Mouse (Mus musculus): ENCODE measurements around the gene Coq10a. TPM values are rescaled to one million over a fixed set of nuclear protein-coding genes. Genes with fewer than 3 reads are reported as not detected.

Gene Coq10a
- polyA plus RNA-seq, 1 experiment, result 32.1 TPM

DNA sequence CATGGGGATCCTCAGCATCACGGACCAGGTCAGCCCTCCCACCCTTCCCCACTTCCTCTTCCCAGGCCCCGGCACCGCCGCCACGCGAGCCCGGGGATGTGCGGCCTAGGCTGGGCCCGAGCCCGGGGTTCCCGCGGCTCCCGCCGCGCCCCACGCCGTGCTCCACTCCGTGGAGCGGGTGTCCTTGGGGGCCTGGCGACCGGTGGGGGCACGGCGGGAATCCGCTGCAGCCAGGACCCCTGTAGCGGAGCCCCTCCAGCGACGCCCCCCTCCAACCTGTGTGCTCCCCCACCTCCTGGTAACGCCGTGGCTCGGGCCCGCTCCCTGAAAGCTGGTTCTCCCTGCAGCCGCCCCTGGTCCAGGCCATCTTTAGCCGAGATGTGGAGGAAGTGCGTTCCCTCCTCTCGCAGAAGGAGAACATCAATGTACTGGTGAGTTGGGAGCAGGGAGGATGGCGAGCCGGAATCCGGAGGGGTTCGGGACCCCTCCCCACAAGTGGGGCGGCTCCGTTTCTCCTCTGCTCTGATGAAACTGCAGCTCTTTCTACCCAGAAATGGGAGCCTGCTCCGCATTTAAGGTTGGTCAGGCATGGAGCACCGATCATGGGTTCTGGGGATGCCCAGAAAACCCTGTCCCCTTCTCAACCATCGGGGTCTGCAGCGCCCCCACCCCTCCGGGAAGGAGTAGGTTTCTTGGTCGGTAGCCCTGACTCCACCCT lies 8.6 kb upstream of the Coq10a start:
- WGBS, result 1% methylated on average over 47 of the region's 47 CpGs
- H3K4me1 ChIP-seq (ENCODE audit: control insufficient read depth, insufficient read depth, insufficient read length), result peaks cover 9% of the 10 kb centered on the region; the same call in 1 of the 2 replicates
- H3K4me3 ChIP-seq (ENCODE audit: extremely low read depth, insufficient read depth, insufficient read length), result peak overlapping the region; percentile 92
- DNase-seq (ENCODE audit: low read depth in 1 of 2, low spot score in 2 of 2), result peak in 1 of 2 experiments; percentile 33
- no peaks in the 10 kb centered on the region for H3K27me3 ChIP-seq (ENCODE audit: control insufficient read depth, insufficient read depth, low read length)
- TF ChIP-seq CTCF (IDR thresholded peaks at IDR 0.05; ENCODE audit: extremely low read depth, insufficient read depth, insufficient read length, insufficient replicate concordance) (no peak), POLR2A (IDR thresholded peaks at IDR 0.05; ENCODE audit: low read depth, low read length) (no peak)
- H3K27ac ChIP-seq (ENCODE audit: insufficient read depth, low read length), result peak overlapping the region; percentile 70
- peaks cover 18% of the 10 kb centered on the region for H3K36me3 ChIP-seq (ENCODE audit: control insufficient read depth, insufficient read depth, low read length)

GRCm38 (mm10) chr10:128376455-128377211 lies 7.8 kb upstream of the Coq10a start, which contains the start of gene Ankrd52:
Gene Ankrd52 (plus strand): TSS chr10:128377115.
- H3K36me3 ChIP-seq (ENCODE audit: control insufficient read depth, insufficient read depth, low read length), result peaks cover 12% of the 10 kb centered on the region
- H3K27me3 ChIP-seq (ENCODE audit: control insufficient read depth, insufficient read depth, low read length), result no peaks in the 10 kb centered on the region
- TF ChIP-seq POLR2A (IDR thresholded peaks at IDR 0.05; ENCODE audit: low read depth, low read length), result no peak
- TF ChIP-seq CTCF (IDR thresholded peaks at IDR 0.05; ENCODE audit: extremely low read depth, insufficient read depth, insufficient read length, insufficient replicate concordance), result peak; percentile 61
- peaks cover 9% of the 10 kb centered on the region; the same call in 1 of the 2 replicates for H3K4me1 ChIP-seq (ENCODE audit: control insufficient read depth, insufficient read depth, insufficient read length)
- H3K4me3 ChIP-seq (ENCODE audit: extremely low read depth, insufficient read depth, insufficient read length), result peak within 1 kb of the TSS; percentile 92
- DNase-seq (ENCODE audit: low read depth in 1 of 2, low spot score in 2 of 2), result peak; percentile 42 to 82
- WGBS, result under 1% methylated on average over 48 of the region's 73 CpGs
- H3K27ac ChIP-seq (ENCODE audit: insufficient read depth, low read length), result peak within 1 kb of the TSS; percentile 95

DNA sequence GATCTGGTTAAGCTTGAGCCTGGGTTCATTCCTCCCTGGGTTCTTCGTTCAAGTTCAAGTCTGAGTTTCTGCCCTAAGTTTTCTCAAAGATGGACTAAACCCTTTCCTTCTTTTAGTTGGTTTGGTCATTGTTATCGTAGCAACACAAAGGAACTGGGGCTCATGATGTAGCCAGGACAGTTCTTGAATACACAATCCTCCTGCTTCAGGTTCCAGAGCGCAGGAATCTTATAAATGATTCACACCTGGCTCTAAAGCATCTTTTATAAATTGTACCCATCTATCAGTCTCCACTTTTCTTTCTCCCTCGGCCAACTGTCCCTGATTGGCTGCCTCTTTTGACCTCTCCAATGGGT lies 7.3 kb upstream of the Coq10a start:
- Histone ChIP-seq H3K4me3 (ENCODE audit: extremely low read depth, insufficient read depth, insufficient read length) (peak overlapping the region; percentile 69; the same call in 1 of the 2 replicates), H3K27me3 (ENCODE audit: control insufficient read depth, insufficient read depth, low read length) (no peaks in the 10 kb centered on the region), H3K4me1 (ENCODE audit: control insufficient read depth, insufficient read depth, insufficient read length) (peaks cover 9% of the 10 kb centered on the region; the same call in 1 of the 2 replicates), H3K36me3 (ENCODE audit: control insufficient read depth, insufficient read depth, low read length) (peaks cover 8% of the 10 kb centered on the region), H3K27ac (ENCODE audit: insufficient read depth, low read length) (no peak overlapping the region)
- DNase-seq (ENCODE audit: low read depth in 1 of 2, low spot score in 2 of 2), result no peak
- WGBS, result 67% methylated on average over 4 of the region's 4 CpGs
- TF ChIP-seq CTCF (IDR thresholded peaks at IDR 0.05; ENCODE audit: extremely low read depth, insufficient read depth, insufficient read length, insufficient replicate concordance) (no peak), POLR2A (IDR thresholded peaks at IDR 0.05; ENCODE audit: low read depth, low read length) (no peak)

DNA sequence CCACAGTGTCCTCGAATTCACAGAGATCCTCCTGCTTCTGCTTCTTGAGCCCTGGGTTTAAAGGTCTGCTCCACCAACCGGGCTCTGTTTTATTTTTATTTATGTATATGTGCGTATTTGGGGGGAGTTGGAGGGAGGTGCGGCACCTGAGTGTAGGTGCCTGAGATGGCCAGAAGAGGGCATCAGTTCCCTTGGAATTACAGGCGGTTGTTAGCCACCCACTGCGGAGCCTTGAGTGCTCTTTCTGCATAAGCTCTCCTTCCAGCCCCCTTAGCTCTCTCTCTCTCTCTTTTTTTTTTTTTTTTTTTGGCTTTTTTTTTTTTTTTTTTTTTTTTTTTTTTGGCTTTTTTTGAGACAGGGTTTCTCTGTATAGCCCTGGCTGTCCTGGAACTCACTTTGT lies 5.6 kb upstream of the Coq10a start:
- Histone ChIP-seq H3K27me3 (ENCODE audit: control insufficient read depth, insufficient read depth, low read length) (no peaks in the 10 kb centered on the region), H3K27ac (ENCODE audit: insufficient read depth, low read length) (no peak overlapping the region), H3K36me3 (ENCODE audit: control insufficient read depth, insufficient read depth, low read length) (peaks cover 3% of the 10 kb centered on the region), H3K4me1 (ENCODE audit: control insufficient read depth, insufficient read depth, insufficient read length) (peaks cover 9% of the 10 kb centered on the region; the same call in 1 of the 2 replicates), H3K4me3 (ENCODE audit: extremely low read depth, insufficient read depth, insufficient read length) (no peak overlapping the region)
- 85% methylated on average over 6 of the region's 6 CpGs for WGBS
- no peak for DNase-seq (ENCODE audit: low read depth in 1 of 2, low spot score in 2 of 2)
- TF ChIP-seq POLR2A (IDR thresholded peaks at IDR 0.05; ENCODE audit: low read depth, low read length), result no peak
- TF ChIP-seq CTCF (IDR thresholded peaks at IDR 0.05; ENCODE audit: extremely low read depth, insufficient read depth, insufficient read length, insufficient replicate concordance), result peak; percentile 5; the same call in 1 of the 2 replicates

GRCm38 (mm10) chr10:128372989-128373748 lies 4.4 kb upstream of the Coq10a start:
- Histone ChIP-seq H3K4me3 (ENCODE audit: extremely low read depth, insufficient read depth, insufficient read length) (no peak overlapping the region), H3K36me3 (ENCODE audit: control insufficient read depth, insufficient read depth, low read length) (no peaks in the 10 kb centered on the region), H3K27ac (ENCODE audit: insufficient read depth, low read length) (no peak overlapping the region), H3K27me3 (ENCODE audit: control insufficient read depth, insufficient read depth, low read length) (no peaks in the 10 kb centered on the region), H3K4me1 (ENCODE audit: control insufficient read depth, insufficient read depth, insufficient read length) (peaks cover 9% of the 10 kb centered on the region; the same call in 1 of the 2 replicates)
- DNase-seq (ENCODE audit: low read depth in 1 of 2, low spot score in 2 of 2), result no peak
- TF ChIP-seq POLR2A (IDR thresholded peaks at IDR 0.05; ENCODE audit: low read depth, low read length), result no peak
- 67% methylated on average over 6 of the region's 6 CpGs for WGBS

- H3K36me3 ChIP-seq (ENCODE audit: control insufficient read depth, insufficient read depth, low read length), result no peaks in the 10 kb centered on the region
- DNase-seq (ENCODE audit: low read depth in 1 of 2, low spot score in 2 of 2), result no peak
- peaks cover 3% of the 10 kb centered on the region; the same call in 1 of the 2 replicates for H3K4me1 ChIP-seq (ENCODE audit: control insufficient read depth, insufficient read depth, insufficient read length)
- 79% methylated on average over 5 of the region's 5 CpGs for WGBS
- TF ChIP-seq POLR2A (IDR thresholded peaks at IDR 0.05; ENCODE audit: low read depth, low read length), result no peak
- TF ChIP-seq CTCF (IDR thresholded peaks at IDR 0.05; ENCODE audit: extremely low read depth, insufficient read depth, insufficient read length, insufficient replicate concordance), result no peak
- H3K27ac ChIP-seq (ENCODE audit: insufficient read depth, low read length), result no peak overlapping the region
- H3K4me3 ChIP-seq (ENCODE audit: extremely low read depth, insufficient read depth, insufficient read length), result no peak overlapping the region
- no peaks in the 10 kb centered on the region for H3K27me3 ChIP-seq (ENCODE audit: control insufficient read depth, insufficient read depth, low read length)
Measured at GRCm38 (mm10) chr10:128372142-128372541, 3.3 kb upstream of the Coq10a start.
